Mouse (Mus musculus): ENCODE measurements around the gene Cxcl17.

- no peak for TF ChIP-seq ZNF384 (IDR thresholded peaks at IDR 0.05; ENCODE audit: low read depth, low read length)
- no peak for TF ChIP-seq MAFK (IDR thresholded peaks at IDR 0.05; ENCODE audit: insufficient read depth, low read depth, low read length)
- TF ChIP-seq CHD2 (IDR thresholded peaks at IDR 0.05; ENCODE audit: low read depth, low read length) = no peak
These were observed 35.5 kb downstream of the Cxcl17 start for GRCm38 (mm10) chr7:25377100-25377700.

Measured in ES-E14 (cell line).